Mouse (Mus musculus): ENCODE data around the gene Gm11492.

- TF ChIP-seq CTCF (IDR thresholded peaks at IDR 0.05; ENCODE audit: control insufficient read depth, insufficient read depth, insufficient read length), result no peak
- no peak for TF ChIP-seq MAX (IDR thresholded peaks at IDR 0.05)
These were observed 49.1 kb downstream of the Gm11492 start for GRCm38 (mm10) chr11:87615551-87615950.
